Comparison of ENCODE assay signal across 16 mouse cellular contexts in genomic region chr7:116276315-116276714, GRCm38 (mm10). TPM values are rescaled to one million over a fixed set of nuclear protein-coding genes. Genes with fewer than 3 reads are reported as not detected.
DNase-seq lines count a peak whose midpoint lies in the region; ATAC-seq and TF ChIP-seq lines count a peak whose summit lies in the region.
"Had no signal": no experiment of that assay in that cellular context is flagged by ENCODE, and none has a peak within 500 bp of the region (broad histone marks: within the 10 kb centered on the region; RNA-seq: fewer than 3 reads in every experiment).

No protein-coding gene starts in this region.

- no peaks in the 10 kb centered on the region for H3K9me3 ChIP-seq in hindbrain, postnatal 0 days (ENCODE audit: low read length)
- H3K9me3 ChIP-seq in hindbrain, embryonic 10.5 days: no peaks in the 10 kb centered on the region
- H3K9me3 ChIP-seq in lung, postnatal 0 days (ENCODE audit: low read length): no peaks in the 10 kb centered on the region
- H3K9me3 ChIP-seq: embryonic facial prominence, embryonic 12.5 days; megakaryocyte, embryonic 14.5 days had no signal

- H3K4me3 ChIP-seq in hindbrain, postnatal 0 days (ENCODE audit: low read length): no peak overlapping the region
- H3K4me3 ChIP-seq in hindbrain, embryonic 10.5 days: no peak overlapping the region
- H3K4me3 ChIP-seq in lung, postnatal 0 days (ENCODE audit: low read depth, low read length): no peak overlapping the region
- H3K4me3 ChIP-seq: embryonic facial prominence, embryonic 12.5 days; forebrain, embryonic 10.5 days; megakaryocyte, embryonic 14.5 days had no signal

- H3K4me2 ChIP-seq in hindbrain, postnatal 0 days (ENCODE audit: low read depth, low read length): no peak overlapping the region
- H3K4me2 ChIP-seq in lung, postnatal 0 days (replicated peaks; ENCODE audit: low read depth, low read length): no peak overlapping the region
- H3K4me2 ChIP-seq: embryonic facial prominence, embryonic 12.5 days had no signal

- no peak overlapping the region for H3K9ac ChIP-seq in hindbrain, postnatal 0 days (replicated peaks; ENCODE audit: low read length)
- no peak overlapping the region for H3K9ac ChIP-seq in lung, postnatal 0 days (replicated peaks; ENCODE audit: low read depth)
- H3K9ac ChIP-seq: embryonic facial prominence, embryonic 12.5 days; liver, embryonic 14.5 days had no signal

- H3K4me1 ChIP-seq in hindbrain, postnatal 0 days (ENCODE audit: insufficient read depth, low read length): no peaks in the 10 kb centered on the region
- peaks cover 51% of the 10 kb centered on the region for H3K4me1 ChIP-seq in hindbrain, embryonic 10.5 days (replicated peaks)
- H3K4me1 ChIP-seq in lung, postnatal 0 days (ENCODE audit: insufficient read depth, low read depth, low read length): no peaks in the 10 kb centered on the region
- H3K4me1 ChIP-seq: megakaryocyte, embryonic 14.5 days had no signal

- TF ChIP-seq EP300 in lung, postnatal 0 days (IDR thresholded peaks at IDR 0.05): no peak

- no peak for TF ChIP-seq CTCF in hindbrain, postnatal 0 days (IDR thresholded peaks at IDR 0.05; ENCODE audit: low read depth)
- no peak for TF ChIP-seq CTCF in lung, postnatal 0 days (IDR thresholded peaks at IDR 0.05)

- no peak for ATAC-seq in hindbrain, postnatal 0 days
- no peak for ATAC-seq in lung, postnatal 0 days
- ATAC-seq: intestine, embryonic 16.5 days; Patski had no signal

- peak; percentile 58 for DNase-seq in adrenal gland, postnatal 10 days
- DNase-seq in adrenal gland, adult 18-20 months (ENCODE audit: low spot score in 2 of 2): no peak
- peak; percentile 32 for DNase-seq in hindbrain, postnatal 0 days (ENCODE audit: low spot score)
- DNase-seq in hindbrain, embryonic 10.5 days (ENCODE audit: low spot score): no peak
- DNase-seq in lung, adult 18-20 months: peak; percentile 18 to 19
- no peak for DNase-seq in lung, postnatal 0 days (ENCODE audit: low spot score)
- DNase-seq in lung, postnatal 10 days: peak; percentile 59
- no peak for DNase-seq in spleen, postnatal 14 days (ENCODE audit: low spot score in 2 of 2)
- DNase-seq: gastrocnemius, postnatal 36 days; thymus, adult 2 months had no signal

- no peak overlapping the region for H3K27ac ChIP-seq in hindbrain, postnatal 0 days
- no peak overlapping the region for H3K27ac ChIP-seq in hindbrain, embryonic 10.5 days
- no peak overlapping the region for H3K27ac ChIP-seq in lung, postnatal 0 days (ENCODE audit: low read length)
- H3K27ac ChIP-seq: embryonic facial prominence, embryonic 12.5 days; liver, embryonic 14.5 days had no signal

- no peaks in the 10 kb centered on the region for H3K27me3 ChIP-seq in hindbrain, postnatal 0 days (ENCODE audit: insufficient read depth, low read length)
- no peaks in the 10 kb centered on the region for H3K27me3 ChIP-seq in hindbrain, embryonic 10.5 days (ENCODE audit: insufficient read depth, poor library complexity, severe bottlenecking)
- no peaks in the 10 kb centered on the region for H3K27me3 ChIP-seq in lung, postnatal 0 days (replicated peaks; ENCODE audit: insufficient read depth, low read length)
- H3K27me3 ChIP-seq: embryonic facial prominence, embryonic 12.5 days; Patski had no signal

- H3K36me3 ChIP-seq in hindbrain, postnatal 0 days (ENCODE audit: insufficient read depth, low read length): no peaks in the 10 kb centered on the region
- H3K36me3 ChIP-seq in hindbrain, embryonic 10.5 days: no peaks in the 10 kb centered on the region
- no peaks in the 10 kb centered on the region for H3K36me3 ChIP-seq in lung, postnatal 0 days (ENCODE audit: insufficient read depth, low read length)
- H3K36me3 ChIP-seq: embryonic facial prominence, embryonic 12.5 days had no signal

RNA-seq across cellular contexts. Expression of gene Plekha7, which starts 31.9 kb away (rescaled TPM):
- total RNA-seq in adrenal gland, postnatal 10 days (2021): 10 to 100 TPM in 1 of 2 experiments, 1 to 10 TPM in 1; 7.9 to 10.9 TPM
- 10 to 100 TPM; 10.5 to 12.9 TPM for total RNA-seq in adrenal gland, adult 18-20 months (2021)
- 17.7 and 22.8 TPM in 2 replicates for total RNA-seq in hindbrain, postnatal 0 days (2014; rRNA removed)
- 7.6 and 7.9 TPM in 2 replicates for polyA plus RNA-seq in hindbrain, postnatal 0 days (2015; fragmentation: Nextera tagmentation; extraction: Ambion mirVana)
- 20.8 and 22.1 TPM in 2 replicates for polyA plus RNA-seq in hindbrain, embryonic 10.5 days (2016; fragmentation: Nextera tagmentation; extraction: Ambion mirVana)
- polyA plus RNA-seq in lung, postnatal 0 days (2015; fragmentation: Nextera tagmentation; extraction: Ambion mirVana): 5.7 and 7.0 TPM in 2 replicates

RNA-seq across cellular contexts. Expression of gene Rps13, which starts 57.7 kb away (rescaled TPM):
- 100 to 1,000 TPM; 508 to 514 TPM for total RNA-seq in adrenal gland, postnatal 10 days (2021)
- total RNA-seq in adrenal gland, adult 18-20 months (2021): 100 to 1,000 TPM; 414 to 473 TPM
- 129 and 249 TPM in 2 replicates for total RNA-seq in hindbrain, postnatal 0 days (2014; rRNA removed)
- 525 and 526 TPM in 2 replicates for polyA plus RNA-seq in hindbrain, postnatal 0 days (2015; fragmentation: Nextera tagmentation; extraction: Ambion mirVana)
- polyA plus RNA-seq in hindbrain, embryonic 10.5 days (2016; fragmentation: Nextera tagmentation; extraction: Ambion mirVana): 814 and 844 TPM in 2 replicates
- 435 and 500 TPM in 2 replicates for polyA plus RNA-seq in lung, postnatal 0 days (2015; fragmentation: Nextera tagmentation; extraction: Ambion mirVana)

Comparison
In these comparisons a context has a peak if more than half of its experiments do, and no peak if none do; other contexts are left out.
1. DNase-seq: peak in adrenal gland, postnatal 10 days (single experiment), hindbrain, postnatal 0 days (single experiment), lung, adult 18-20 months (2 of 2) and lung, postnatal 10 days (single experiment); none in adrenal gland, adult 18-20 months (0 of 2), hindbrain, embryonic 10.5 days (single experiment), lung, postnatal 0 days (single experiment) and spleen, postnatal 14 days (0 of 2).